Mouse (Mus musculus) midbrain, embryonic 16.5 days (tissue): Measurements from ENCODE around the gene Hoxa1. TPM values are rescaled to one million over a fixed set of nuclear protein-coding genes. Genes with fewer than 3 reads are reported as not detected.

Experiments used
- ATAC-seq: fragments of 200-750 bp; cut with Nextera tagmentation; 2 replicates; pipeline ENCODE4 v1.8.0; 2017; ENCODE audit warnings: moderate TSS enrichment
- H3K27ac ChIP-seq: fragments of 300-500 bp; sonication (generic); 2 replicates; pipeline ENCODE4 v1.5.1; 2014; ENCODE audit warnings: mild to moderate bottlenecking, low read length, mixed read lengths
- H3K27me3 ChIP-seq: fragments of 300-500 bp; sonication (generic); 2 replicates; pipeline ENCODE4 v1.6.1; 2014; ENCODE audit warnings: low read depth, low read length, mixed read lengths; ENCODE audit not compliant: control insufficient read depth, insufficient read depth
- H3K36me3 ChIP-seq: fragments of 300-500 bp; sonication (generic); 2 replicates; pipeline ENCODE4 v1.6.1; 2014; ENCODE audit warnings: mild to moderate bottlenecking, low read length, moderate library complexity, mixed read lengths; ENCODE audit not compliant: control insufficient read depth, insufficient read depth
- H3K4me1 ChIP-seq: fragments of 300-500 bp; sonication (generic); 2 replicates; pipeline ENCODE4 v1.6.1; 2014; ENCODE audit warnings: mild to moderate bottlenecking, low read length, mixed read lengths; ENCODE audit not compliant: control insufficient read depth, insufficient read depth
- H3K4me2 ChIP-seq: fragments of 300-500 bp; sonication (generic); 2 replicates; pipeline ENCODE4 v1.6.1; 2014; ENCODE audit warnings: mild to moderate bottlenecking, low read length, mixed read lengths
- H3K4me3 ChIP-seq: fragments of 300-500 bp; sonication (generic); 2 replicates; pipeline ENCODE4 v1.5.1; 2014; ENCODE audit warnings: low read depth, mild to moderate bottlenecking, low read length, moderate library complexity, mixed read lengths
- H3K9ac ChIP-seq: fragments of 300-500 bp; sonication (generic); 2 replicates; pipeline ENCODE4 v1.6.1; 2014; ENCODE audit warnings: low read depth, low read length, mixed read lengths
- H3K9me3 ChIP-seq: fragments of 300-500 bp; sonication (generic); replicated peaks from 2 replicates; pipeline ENCODE4 v1.6.1; 2014; ENCODE audit warnings: mild to moderate bottlenecking, low read length, mixed read lengths; ENCODE audit not compliant: control insufficient read depth, poor library complexity, severe bottlenecking
- WGBS: fragments of 180-500 bp; shearing (Covaris S2); extraction: QIAGEN DNeasy Blood & Tissue Kit; methylation state at CpG from one replicate; pipeline ENCODE4 v1.1.7; 2014; 5-methylcytosine and 5-hydroxymethylcytosine counted together
- polyA plus RNA-seq: library from polyadenylated mRNA; unstranded; fragments of >200 nt; fragmentation: Nextera tagmentation; extraction: Ambion mirVana; gene quantifications from 2 replicates; pipeline ENCODE4 v1.2.1, GENCODE M21; 2015

Gene Hoxa1
- polyA plus RNA-seq, 1 experiment from 2014 or later: not detected

GRCm38 (mm10) chr6:52159164-52159761 is 1.1 kb upstream of the Hoxa1 start:
- no peak overlapping the region for H3K27ac ChIP-seq
- peak overlapping the region; percentile 78; the same call in 1 of the 2 replicates for H3K4me2 ChIP-seq
- WGBS: 6% methylated on average over 12 of the region's 12 CpGs

GRCm38 (mm10) chr6:52157466-52158275 is 446 bp downstream of the Hoxa1 start:
- Histone ChIP-seq H3K4me1 (peaks cover 10% of the 10 kb centered on the region), H3K4me3 (peak overlapping the region; percentile 43), H3K4me2 (peak overlapping the region; percentile 78), H3K27ac (no peak overlapping the region), H3K9me3 (no peaks in the 10 kb centered on the region), H3K27me3 (peaks cover 91% of the 10 kb centered on the region), H3K9ac (0 out of 2 replicates have a peak overlapping the region, but pooled peaks have one; percentile 41), H3K36me3 (no peaks in the 10 kb centered on the region)
- 2% methylated on average over 32 of the region's 32 CpGs for WGBS
- no peak; the same call in 1 of the 2 replicates for ATAC-seq

More at GRCm38 (mm10) chr6:52159164-52159761, 1.1 kb upstream of the Hoxa1 start:
- no peaks in the 10 kb centered on the region for H3K36me3 ChIP-seq
- no peak overlapping the region for H3K9ac ChIP-seq
- no peaks in the 10 kb centered on the region for H3K9me3 ChIP-seq
- peaks cover 94% of the 10 kb centered on the region for H3K27me3 ChIP-seq
- H3K4me1 ChIP-seq: peaks cover 10% of the 10 kb centered on the region
- ATAC-seq: no peak
- no peak overlapping the region for H3K4me3 ChIP-seq

GRCm38 (mm10) chr6:52156551-52157200 is 1.4 kb downstream of the Hoxa1 start:
- Histone ChIP-seq H3K4me3 (no peak overlapping the region), H3K27me3 (peaks cover 91% of the 10 kb centered on the region), H3K9me3 (no peaks in the 10 kb centered on the region), H3K27ac (no peak overlapping the region), H3K36me3 (no peaks in the 10 kb centered on the region), H3K9ac (no peak overlapping the region), H3K4me1 (peaks cover 10% of the 10 kb centered on the region), H3K4me2 (no peak overlapping the region)
- 2% methylated on average over 20 of the region's 20 CpGs for WGBS
- ATAC-seq: no peak

- H3K27me3 ChIP-seq: peaks cover 88% of the 10 kb centered on the region
- no peaks in the 10 kb centered on the region for H3K36me3 ChIP-seq
- peaks cover 10% of the 10 kb centered on the region for H3K4me1 ChIP-seq
- no peak for ATAC-seq
- H3K27ac ChIP-seq: no peak overlapping the region
- no peaks in the 10 kb centered on the region for H3K9me3 ChIP-seq
- 45% methylated on average over 3 of the region's 3 CpGs for WGBS
- no peak overlapping the region for H3K9ac ChIP-seq
- no peak overlapping the region for H3K4me3 ChIP-seq
- H3K4me2 ChIP-seq: no peak overlapping the region
Observed at GRCm38 (mm10) chr6:52155471-52155870, 2.6 kb downstream of the Hoxa1 start.

- no peak overlapping the region for H3K27ac ChIP-seq
- no peak overlapping the region for H3K4me3 ChIP-seq
- H3K4me1 ChIP-seq: peaks cover 10% of the 10 kb centered on the region
- H3K27me3 ChIP-seq: peaks cover 86% of the 10 kb centered on the region
- H3K9me3 ChIP-seq: no peaks in the 10 kb centered on the region; the same call in 1 of the 2 replicates
- no peak for ATAC-seq
- H3K9ac ChIP-seq: no peak overlapping the region
- WGBS: 2% methylated on average over 5 of the region's 5 CpGs
- H3K36me3 ChIP-seq: no peaks in the 10 kb centered on the region
- H3K4me2 ChIP-seq: no peak overlapping the region
Observed at GRCm38 (mm10) chr6:52154044-52154443, 4.1 kb downstream of the Hoxa1 start.

GRCm38 (mm10) chr6:52153270-52153669 is 4.8 kb downstream of the Hoxa1 start:
- Histone ChIP-seq H3K4me2 (no peak overlapping the region), H3K27me3 (peaks cover 82% of the 10 kb centered on the region), H3K9ac (no peak overlapping the region), H3K4me1 (peaks cover 3% of the 10 kb centered on the region), H3K36me3 (no peaks in the 10 kb centered on the region), H3K4me3 (no peak overlapping the region), H3K27ac (no peak overlapping the region), H3K9me3 (no peaks in the 10 kb centered on the region; the same call in 1 of the 2 replicates)
- under 1% methylated on average over 6 of the region's 6 CpGs for WGBS
- no peak for ATAC-seq

GRCm38 (mm10) chr6:52152226-52153193 is 5.6 kb downstream of the Hoxa1 start:
- peaks cover 82% of the 10 kb centered on the region for H3K27me3 ChIP-seq

GRCm38 (mm10) chr6:52151571-52151970 is 6.5 kb downstream of the Hoxa1 start:
- 2% methylated on average over 4 of the region's 4 CpGs for WGBS
- Histone ChIP-seq H3K27me3 (peaks cover 81% of the 10 kb centered on the region), H3K36me3 (no peaks in the 10 kb centered on the region), H3K27ac (no peak overlapping the region), H3K4me1 (no peaks in the 10 kb centered on the region), H3K4me2 (no peak overlapping the region), H3K4me3 (no peak overlapping the region), H3K9me3 (no peaks in the 10 kb centered on the region; the same call in 1 of the 2 replicates), H3K9ac (no peak overlapping the region)
- ATAC-seq: no peak

More at GRCm38 (mm10) chr6:52152226-52153193, 5.6 kb downstream of the Hoxa1 start:
- Histone ChIP-seq H3K4me2 (no peak overlapping the region), H3K4me3 (no peak overlapping the region), H3K27ac (no peak overlapping the region), H3K36me3 (no peaks in the 10 kb centered on the region), H3K9me3 (no peaks in the 10 kb centered on the region; the same call in 1 of the 2 replicates), H3K9ac (no peak overlapping the region), H3K4me1 (no peaks in the 10 kb centered on the region)
- WGBS: 2% methylated on average over 16 of the region's 16 CpGs
- ATAC-seq: no peak
